Mouse (Mus musculus): Measurements from ENCODE around the gene Zfp185.

The Zfp185 gene

GRCm38 (mm10) chrX:72986841-72987519 is at the start of gene Zfp185:
Zfp185 (plus strand) TSS chrX:72987339.
- DNase-seq (ENCODE audit: extremely low read depth, low read depth, low spot score) = no peak

- DNase-seq (ENCODE audit: extremely low read depth, low read depth, low spot score) = no peak
These were observed 33.7 kb upstream of the Zfp185 start for GRCm38 (mm10) chrX:72953464-72953863.

DNA sequence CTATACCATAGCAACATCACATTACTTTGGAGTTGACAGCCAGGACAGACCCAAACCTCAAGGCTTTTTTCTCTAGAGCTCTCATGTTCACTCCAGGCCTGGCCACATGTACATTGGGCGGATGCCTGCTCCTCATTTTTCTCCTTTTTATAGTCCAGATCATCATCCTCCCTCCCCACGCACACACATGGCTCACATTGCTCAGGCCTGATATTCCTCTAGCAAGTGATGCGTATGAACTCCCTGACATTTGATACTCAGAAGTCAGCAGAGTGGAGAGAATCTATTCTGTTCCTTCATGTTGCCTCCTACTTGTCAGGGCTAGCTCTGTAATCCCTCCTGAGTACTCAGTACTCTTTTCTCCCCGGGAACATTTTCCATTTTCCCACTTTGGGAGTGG is 30.7 kb upstream of the Zfp185 start:
- DNase-seq (ENCODE audit: extremely low read depth, low read depth, low spot score) = no peak

- no peak for DNase-seq (ENCODE audit: extremely low read depth, low read depth, low spot score)
These were observed 26.7 kb upstream of the Zfp185 start for GRCm38 (mm10) chrX:72960431-72960830.

GRCm38 (mm10) chrX:72961511-72961910 is 25.6 kb upstream of the Zfp185 start:
- no peak for DNase-seq (ENCODE audit: extremely low read depth, low read depth, low spot score)

- DNase-seq (ENCODE audit: extremely low read depth, low read depth, low spot score) = no peak
These were observed 24.4 kb upstream of the Zfp185 start for GRCm38 (mm10) chrX:72962743-72963142.

DNA sequence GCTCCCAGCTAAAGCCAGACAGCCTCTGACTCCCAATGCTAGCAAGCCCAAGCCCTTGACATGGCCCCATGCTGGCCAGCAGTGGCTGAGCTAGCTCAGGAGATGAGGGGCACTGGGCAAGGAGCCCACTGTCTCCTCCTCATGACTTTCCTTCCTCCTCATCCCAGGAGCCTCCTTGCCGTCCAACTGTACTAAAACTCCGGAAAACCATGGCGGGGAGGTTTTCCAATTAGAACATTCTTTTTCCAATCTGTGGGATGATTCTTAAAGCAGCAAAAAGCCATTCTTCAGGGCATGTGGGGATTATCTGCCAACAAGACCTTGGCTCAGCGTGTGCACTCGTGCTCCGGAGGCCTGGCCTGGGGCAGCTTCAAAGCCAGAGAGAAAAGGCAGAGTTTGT is 4.3 kb upstream of the Zfp185 start:
- no peak for DNase-seq (ENCODE audit: extremely low read depth, low read depth, low spot score)

GRCm38 (mm10) chrX:72985607-72986006 is 1.5 kb upstream of the Zfp185 start:
- no peak for DNase-seq (ENCODE audit: extremely low read depth, low read depth, low spot score)

DNA sequence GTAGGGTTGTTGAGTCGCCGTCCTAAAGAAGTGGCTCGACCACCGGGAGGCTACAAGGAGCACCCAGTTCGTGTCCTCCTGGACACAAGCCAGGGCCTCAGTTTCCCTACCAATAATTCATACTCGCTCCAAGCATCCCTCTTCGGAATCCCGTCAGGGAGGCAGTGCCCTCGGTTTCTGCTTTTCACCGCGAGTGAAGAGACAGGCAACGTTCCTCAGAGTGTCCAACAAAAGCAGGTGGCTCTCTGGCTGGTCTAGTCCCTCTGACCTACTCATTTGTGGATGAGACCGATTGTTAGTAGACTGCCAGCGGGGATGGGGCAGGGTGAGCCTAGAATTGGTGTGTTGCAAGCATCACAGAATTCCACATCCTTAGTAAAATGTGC is 374 bp downstream of the Zfp185 start:
- DNase-seq (ENCODE audit: extremely low read depth, low read depth, low spot score) = no peak

DNA sequence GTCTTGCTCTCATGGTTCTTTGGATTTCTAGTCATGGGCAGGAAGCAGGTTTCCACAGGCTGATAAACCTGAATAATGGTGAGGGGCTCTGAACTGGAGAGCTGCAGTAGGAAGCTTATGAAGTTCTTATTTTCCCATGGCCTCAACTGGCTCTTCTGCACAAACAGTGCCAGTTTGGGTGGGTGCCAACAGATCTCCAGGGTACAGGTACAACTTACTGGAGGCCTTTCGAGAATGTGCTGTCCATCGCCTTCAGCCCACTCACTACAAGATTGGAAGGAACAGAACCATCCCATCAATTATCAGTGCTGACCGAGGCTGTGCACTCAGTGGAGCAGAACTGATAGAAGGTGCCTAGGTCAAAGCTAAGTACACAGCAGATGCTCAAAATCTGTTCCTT is 1.3 kb downstream of the Zfp185 start:
- no peak for DNase-seq (ENCODE audit: extremely low read depth, low read depth, low spot score)

- DNase-seq (ENCODE audit: extremely low read depth, low read depth, low spot score) = no peak
These were observed 3.4 kb downstream of the Zfp185 start for GRCm38 (mm10) chrX:72990581-72990980.

DNA sequence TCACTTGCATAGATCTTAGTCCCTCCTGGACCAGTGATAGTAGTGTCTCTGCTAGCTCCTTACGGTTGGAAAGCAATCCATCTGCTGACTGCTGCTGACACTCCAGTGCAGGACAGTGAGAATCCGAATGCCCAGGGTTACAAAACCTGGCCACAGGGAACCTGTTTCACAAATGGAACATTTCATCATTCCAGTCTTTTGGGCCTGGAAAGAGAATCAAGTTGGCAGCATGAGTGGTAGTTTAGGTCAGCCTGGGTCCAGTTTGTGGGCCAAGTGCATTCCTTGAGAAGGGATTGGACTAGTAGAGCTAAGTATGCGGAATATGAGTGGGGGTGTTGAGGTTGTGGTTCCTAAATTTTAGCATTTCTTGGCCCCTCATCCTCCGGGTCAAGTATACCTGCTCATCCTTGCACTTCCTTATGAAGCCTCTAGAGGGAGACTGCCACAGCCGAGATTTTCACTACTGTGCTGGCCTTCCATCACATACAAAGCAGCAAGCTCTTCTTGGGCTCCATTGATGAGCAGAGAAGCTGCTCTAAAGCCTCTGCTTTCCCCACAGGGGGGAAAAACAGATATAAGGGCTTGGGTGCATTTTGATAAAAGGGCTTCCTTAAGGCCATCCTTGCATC is 5.3 kb downstream of the Zfp185 start:
- DNase-seq (ENCODE audit: extremely low read depth, low read depth, low spot score) = no peak

- no peak for DNase-seq (ENCODE audit: extremely low read depth, low read depth, low spot score)
These were observed 8.4 kb downstream of the Zfp185 start for GRCm38 (mm10) chrX:72995542-72995941.

- DNase-seq (ENCODE audit: extremely low read depth, low read depth, low spot score) = no peak
These were observed 16.0 kb downstream of the Zfp185 start for GRCm38 (mm10) chrX:73003110-73003509.

GRCm38 (mm10) chrX:73005678-73006077 is 18.5 kb downstream of the Zfp185 start:
- no peak for DNase-seq (ENCODE audit: extremely low read depth, low read depth, low spot score)

GRCm38 (mm10) chrX:73007597-73008479 is 20.7 kb downstream of the Zfp185 start:
- no peak for DNase-seq (ENCODE audit: extremely low read depth, low read depth, low spot score)

DNA sequence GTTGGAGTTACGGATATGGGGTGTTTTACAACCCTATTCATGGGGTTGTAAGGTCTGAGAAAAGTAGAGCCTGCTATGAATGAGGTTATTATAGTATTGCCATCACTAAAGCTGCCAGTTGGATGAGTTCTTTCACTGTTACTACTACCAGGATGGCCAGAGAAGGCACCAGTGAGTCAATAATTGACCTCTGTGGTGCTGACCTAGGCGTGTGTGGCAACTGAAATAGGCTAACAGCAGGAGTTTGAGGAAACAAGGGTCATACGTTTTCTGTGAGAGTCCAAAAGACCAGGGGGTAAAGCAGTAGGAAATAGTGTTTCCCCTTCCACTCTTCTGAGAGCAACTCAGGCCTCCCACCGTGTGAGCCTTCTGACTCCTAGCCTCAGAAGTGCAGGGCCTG is 25.7 kb downstream of the Zfp185 start:
- DNase-seq (ENCODE audit: extremely low read depth, low read depth, low spot score) = no peak

GRCm38 (mm10) chrX:73037003-73037402 is 49.9 kb downstream of the Zfp185 start, which contains the start of gene Pnma5:
Pnma5 (minus strand) TSS chrX:73037103.
- no peak for DNase-seq (ENCODE audit: extremely low read depth, low read depth, low spot score)

DNA sequence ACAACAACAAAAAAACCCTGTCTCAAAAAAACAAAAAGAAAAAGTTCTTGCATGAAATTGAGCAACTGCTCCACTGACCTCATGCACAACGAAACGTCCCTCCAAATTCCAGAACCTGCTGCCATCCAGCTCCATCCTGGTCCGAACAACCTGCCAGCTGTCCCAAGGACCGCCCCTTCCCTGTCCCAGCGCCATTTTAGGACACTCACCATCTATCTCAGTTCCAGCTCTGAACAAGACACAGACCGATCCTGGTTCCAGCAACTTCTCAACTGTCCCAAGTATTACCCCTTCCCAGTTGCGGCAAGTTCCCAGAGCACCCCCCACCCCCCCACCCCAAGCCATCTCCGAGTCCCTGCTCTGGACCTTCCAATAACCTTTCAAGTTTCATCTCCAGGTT is 51.7 kb downstream of the Zfp185 start:
- DNase-seq (ENCODE audit: extremely low read depth, low read depth, low spot score) = no peak

GRCm38 (mm10) chrX:73039666-73040065 is 52.5 kb downstream of the Zfp185 start:
- DNase-seq (ENCODE audit: extremely low read depth, low read depth, low spot score) = no peak

- no peak for DNase-seq (ENCODE audit: extremely low read depth, low read depth, low spot score)
These were observed 66.9 kb downstream of the Zfp185 start for GRCm38 (mm10) chrX:73053860-73054563.
